Mouse (Mus musculus) stomach, postnatal 0 days (tissue): ENCODE results near the gene Tcf23.

Experiments used
- CTCF ChIP-seq: IDR thresholded peaks from 2 replicates; pipeline ENCODE4 v1.5.1; 2016; ENCODE audit warnings: antibody characterized with exemption, low read depth, mild to moderate bottlenecking, moderate library complexity
- EP300 ChIP-seq: optimal IDR thresholded peaks from 2 replicates; pipeline ENCODE3; 2016; ENCODE audit warnings: antibody characterized with exemption

DNA sequence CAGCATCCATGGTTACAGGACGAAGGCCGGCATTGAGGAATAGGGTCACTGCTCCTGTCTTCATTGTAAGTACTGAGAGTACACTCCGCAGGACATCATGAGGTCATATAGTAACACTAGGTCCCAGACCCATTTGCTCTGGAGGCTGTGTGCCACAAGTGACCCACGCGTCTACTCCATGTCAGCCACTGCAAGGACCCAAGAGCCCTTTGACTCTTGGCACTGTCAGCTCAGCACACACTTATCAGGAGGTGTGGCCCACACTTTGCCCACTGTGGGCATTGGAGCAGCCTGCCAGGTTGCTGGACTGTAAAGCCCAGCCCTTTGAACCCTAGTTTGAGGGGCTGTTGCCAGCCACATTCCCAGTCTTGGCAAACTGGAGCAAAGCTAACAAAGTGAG is 43.2 kb upstream of the Tcf23 start:
- TF ChIP-seq CTCF (no peak), EP300 (no peak)
